Mouse (Mus musculus): ENCODE results near the gene Pla2g4b.

- TF ChIP-seq CTCF (IDR thresholded peaks at IDR 0.05; ENCODE audit: low read depth) (no peak), EP300 (IDR thresholded peaks at IDR 0.05; ENCODE audit: low read depth) (no peak)
These were observed 20.3 kb upstream of the Pla2g4b start for GRCm38 (mm10) chr2:120012924-120013323.

Data from liver, embryonic 14.5 days (tissue).